22 mouse cellular contexts compared by ENCODE assay signal in the genomic region with DNA sequence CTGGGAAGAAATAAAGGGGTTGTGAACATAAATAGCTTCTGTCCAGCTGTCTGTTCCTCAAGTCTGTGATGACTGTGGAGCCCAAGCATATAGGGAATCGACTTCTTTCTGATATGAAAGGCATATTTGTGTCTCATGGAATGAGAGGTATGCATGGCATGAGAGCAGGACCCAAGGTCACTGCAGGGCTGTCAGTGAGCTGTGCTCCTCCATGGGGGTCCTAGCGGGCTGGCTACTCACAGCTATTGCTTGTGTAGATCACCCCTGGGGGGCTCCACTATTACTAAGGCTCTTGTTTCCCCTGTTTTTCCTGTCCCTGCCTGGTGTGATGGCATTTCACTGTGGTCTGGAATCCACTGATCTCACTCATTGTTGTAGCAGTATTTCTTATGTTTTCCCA. TPM values are rescaled to one million over a fixed set of nuclear protein-coding genes. Genes with fewer than 3 reads are reported as not detected.
A peak's percentile ranks its signal among the peaks of the same experiment; 100 is the strongest.
DNase-seq lines count a peak whose midpoint lies in the region; ATAC-seq and TF ChIP-seq lines count a peak whose summit lies in the region.
"Had no signal": no experiment of that assay in that cellular context is flagged by ENCODE, and none has a peak within 500 bp of the region (broad histone marks: within the 10 kb centered on the region; RNA-seq: fewer than 3 reads in every experiment).

No protein-coding gene starts in this region.

- H3K9me3 ChIP-seq in heart, embryonic 16.5 days (replicated peaks; ENCODE audit: control insufficient read depth, low read length), result no peaks in the 10 kb centered on the region
- no peaks in the 10 kb centered on the region for H3K9me3 ChIP-seq in ES-E14 (ENCODE audit: control insufficient read depth, insufficient read depth, low read depth, low read length)
- 0 out of 2 replicates have a peak, but pooled peaks cover 2% of the 10 kb centered on the region for H3K9me3 ChIP-seq in embryonic facial prominence, embryonic 10.5 days
- H3K9me3 ChIP-seq: embryonic facial prominence, embryonic 15.5 days; heart, embryonic 15.5 days had no signal

- peak; percentile 34 for DNase-seq in embryo, embryonic 11 days
- DNase-seq in embryo, embryonic 9.5 days (ENCODE audit: extremely low spot score), result no peak
- no peak for DNase-seq in heart, postnatal 10 days
- DNase-seq in ES-E14 (ENCODE audit: low read depth, low spot score), result no peak
- peak; percentile 20 for DNase-seq in embryonic facial prominence, embryonic 10.5 days (ENCODE audit: low spot score)
- no peak for DNase-seq in retina, embryonic 14.5 days (ENCODE audit: low spot score)
- DNase-seq: adrenal gland, adult 8-10 months; adrenal gland, postnatal 36 days; cerebellum, adult 2 months; cerebellum, postnatal 10 days; gastrocnemius, adult 2 months; gastrocnemius, postnatal 25 days; kidney, adult 8-10 months had no signal

- 19% methylated on average over 2 of the region's 2 CpGs for WGBS in heart, embryonic 16.5 days
- 37% methylated on average over 2 of the region's 2 CpGs for WGBS in embryonic facial prominence, embryonic 10.5 days

- H3K4me3 ChIP-seq in heart, embryonic 16.5 days (ENCODE audit: low read length), result no peak overlapping the region
- no peak overlapping the region for H3K4me3 ChIP-seq in ES-E14 (ENCODE audit: insufficient read depth in 1 of 2, low read depth in 1 of 2, low read length in 2 of 2, poor library complexity in 1 of 2, severe bottlenecking in 1 of 2)
- no peak overlapping the region for H3K4me3 ChIP-seq in embryonic facial prominence, embryonic 10.5 days
- H3K4me3 ChIP-seq: embryonic facial prominence, embryonic 15.5 days; erythroblast, embryonic 14.5 days; forebrain, embryonic 10.5 days; gastrocnemius, adult 2 months; heart, embryonic 15.5 days; hindbrain, embryonic 12.5 days had no signal

- H3K4me2 ChIP-seq in heart, embryonic 16.5 days (ENCODE audit: low read depth, low read length), result no peak overlapping the region
- H3K4me2 ChIP-seq: embryonic facial prominence, embryonic 15.5 days; heart, embryonic 15.5 days; hindbrain, embryonic 12.5 days had no signal

- no peak overlapping the region for H3K9ac ChIP-seq in heart, embryonic 16.5 days (ENCODE audit: low read length)
- H3K9ac ChIP-seq in ES-E14 (ENCODE audit: insufficient read depth, low read depth, low read length, poor library complexity, severe bottlenecking), result no peak overlapping the region
- H3K9ac ChIP-seq: embryonic facial prominence, embryonic 15.5 days; heart, embryonic 15.5 days; hindbrain, embryonic 12.5 days had no signal

- H3K27me3 ChIP-seq in heart, embryonic 16.5 days (ENCODE audit: control insufficient read depth, insufficient read depth, low read length), result no peaks in the 10 kb centered on the region
- H3K27me3 ChIP-seq in embryonic facial prominence, embryonic 10.5 days (replicated peaks; ENCODE audit: low read depth, poor library complexity, severe bottlenecking), result no peaks in the 10 kb centered on the region
- H3K27me3 ChIP-seq: embryonic facial prominence, embryonic 15.5 days; heart, embryonic 15.5 days; hindbrain, embryonic 12.5 days had no signal

- H3K4me1 ChIP-seq in heart, embryonic 16.5 days (ENCODE audit: control insufficient read depth, insufficient read depth, low read length), result peaks cover 3% of the 10 kb centered on the region; the same call in 1 of the 2 replicates
- 0 out of 4 replicates have a peak, but pooled peaks cover 0 to 2% of the 10 kb centered on the region in 2 experiments for H3K4me1 ChIP-seq in ES-E14 (ENCODE audit: control insufficient read depth in 2 of 2, insufficient read depth in 2 of 2, low read length in 2 of 2, poor library complexity in 1 of 2)
- H3K4me1 ChIP-seq in embryonic facial prominence, embryonic 10.5 days, result no peaks in the 10 kb centered on the region; the same call in 1 of the 2 replicates
- H3K4me1 ChIP-seq: embryonic facial prominence, embryonic 15.5 days; forebrain, embryonic 10.5 days; hindbrain, embryonic 12.5 days had no signal

- intact Hi-C loops in heart, postnatal 10 days (cut with DNase I), result no loop called here

- ATAC-seq in heart, embryonic 16.5 days (replicated peaks; ENCODE audit: extremely low read depth, insufficient read depth, low FRiP score), result peak; percentile 58
- ATAC-seq: forebrain, embryonic 16.5 days; hindbrain, embryonic 16.5 days; inflammation-experienced regulatory T-cells, adult 6 months had no signal

- no peaks in the 10 kb centered on the region for H3K36me3 ChIP-seq in heart, embryonic 16.5 days (ENCODE audit: control insufficient read depth, insufficient read depth)
- 0 out of 2 replicates have a peak, but pooled peaks cover 2% of the 10 kb centered on the region for H3K36me3 ChIP-seq in ES-E14 (ENCODE audit: control insufficient read depth, insufficient read depth, low read length, poor library complexity, severe bottlenecking)
- no peaks in the 10 kb centered on the region for H3K36me3 ChIP-seq in embryonic facial prominence, embryonic 10.5 days (replicated peaks)
- H3K36me3 ChIP-seq: embryonic facial prominence, embryonic 15.5 days; forebrain, embryonic 10.5 days; heart, embryonic 15.5 days; hindbrain, embryonic 12.5 days had no signal

- H3K27ac ChIP-seq in heart, embryonic 16.5 days (ENCODE audit: low read length), result no peak overlapping the region
- H3K27ac ChIP-seq in ES-E14 (ENCODE audit: insufficient read depth, low read depth, low read length, poor library complexity, severe bottlenecking), result peak overlapping the region; percentile 71; the same call in 1 of the 2 replicates
- H3K27ac ChIP-seq in embryonic facial prominence, embryonic 10.5 days (replicated peaks), result no peak overlapping the region
- H3K27ac ChIP-seq: embryonic facial prominence, embryonic 15.5 days; forebrain, embryonic 10.5 days; gastrocnemius, adult 2 months; heart, embryonic 15.5 days; hindbrain, embryonic 12.5 days had no signal

- in situ Hi-C loops in ES-E14 (cut with MboI; ENCODE audit: low sequenced_read_pairs in 2 of 2, unreplicated experiment in 2 of 2), result no loop called here

TF ChIP-seq in ES-E14, 5 proteins besides CTCF, POLR2A, EP300 and RAD21:
- TF ChIP-seq HCFC1 (IDR thresholded peaks at IDR 0.05; ENCODE audit: borderline replicate concordance, insufficient read depth, low read length), result no peak
- no peak for TF ChIP-seq ZNF384 (IDR thresholded peaks at IDR 0.05; ENCODE audit: low read depth, low read length)
- TF ChIP-seq CHD2 (IDR thresholded peaks at IDR 0.05; ENCODE audit: low read depth, low read length), result no peak
- no peak for TF ChIP-seq MAFK (IDR thresholded peaks at IDR 0.05; ENCODE audit: insufficient read depth, low read depth, low read length)
- TF ChIP-seq ZC3H11A (IDR thresholded peaks at IDR 0.05; ENCODE audit: borderline replicate concordance, low read depth, low read length), result no peak

RNA-seq across cellular contexts. Expression of gene Arhgap21, which starts 22.2 kb away (rescaled TPM):
- 14.8 and 18.6 TPM in 2 replicates for polyA plus RNA-seq in heart, embryonic 16.5 days (2015; fragmentation: Nextera tagmentation; extraction: Ambion mirVana)
- total RNA-seq in heart, postnatal 10 days (2021), result 100 to 1,000 TPM; 105 to 112 TPM
- total RNA-seq in ES-E14 (2012; rRNA removed), result 35.6 and 40.1 TPM in 2 replicates
- 15.7 and 23.1 TPM in 2 replicates for polyA plus RNA-seq in embryonic facial prominence, embryonic 10.5 days (2016; fragmentation: Nextera tagmentation; extraction: Ambion mirVana)

Comparison
In these comparisons a context has a peak if more than half of its experiments do, and no peak if none do; other contexts are left out.
1. DNase-seq: peak in embryo, embryonic 11 days (single experiment) and embryonic facial prominence, embryonic 10.5 days (single experiment); none in embryo, embryonic 9.5 days (single experiment), heart, postnatal 10 days (0 of 2), ES-E14 (single experiment) and retina, embryonic 14.5 days (single experiment).